Mouse (Mus musculus) MEL (cell line): Measurements from ENCODE around the gene Cdc123. TPM values are rescaled to one million over a fixed set of nuclear protein-coding genes. Genes with fewer than 3 reads are reported as not detected.

Experiments
- DNase-seq: peaks from one replicate; pipeline ENCODE4 v3.0.0; 2011; ENCODE audit warnings: low read depth, low spot score
- H3K27ac ChIP-seq: 2 replicates; pipeline ENCODE4 v1.5.1; 2012; ENCODE audit warnings: low read depth, mild to moderate bottlenecking, control low read depth, low read length, moderate library complexity; ENCODE audit not compliant: control insufficient read depth
- H3K27me3 ChIP-seq, 2 experiments: fragments of 150-350 bp in 1 of 2; sonication (generic) in 1 of 2; 2 replicates each; pipeline ENCODE4 v1.6.1; 2012; ENCODE audit warnings: low read length in 2 of 2, mild to moderate bottlenecking in 2 of 2, improper control_type of control experiment in 1 of 2, moderate library complexity in 1 of 2; ENCODE audit not compliant: insufficient read depth in 2 of 2, control insufficient read depth in 1 of 2
- H3K36me3 ChIP-seq, 2 experiments: 2 replicates each; pipeline ENCODE4 v1.6.1; 2012 to 2014; ENCODE audit warnings: low read length in 2 of 2, improper control_type of control experiment in 1 of 2, inconsistent platforms in 1 of 2, mild to moderate bottlenecking in 1 of 2; ENCODE audit not compliant: insufficient read depth in 2 of 2, control insufficient read depth in 1 of 2
- H3K4me1 ChIP-seq, 2 experiments: fragments of 150-350 bp in 1 of 2; sonication (generic) in 1 of 2; 2 replicates each; pipeline ENCODE4 v1.6.1; 2012; ENCODE audit warnings: low read length in 2 of 2, improper control_type of control experiment in 1 of 2, mild to moderate bottlenecking in 1 of 2; ENCODE audit not compliant: insufficient read depth in 2 of 2, control insufficient read depth in 1 of 2
- H3K4me3 ChIP-seq, 2 experiments: fragments of 150-350 bp in 1 of 2; sonication (generic) in 1 of 2; 2 replicates each; pipeline ENCODE4 v1.5.1; 2012; ENCODE audit warnings: low read depth in 2 of 2, low read length in 2 of 2, mild to moderate bottlenecking in 2 of 2, moderate library complexity in 2 of 2, control low read depth in 1 of 2, improper control_type of control experiment in 1 of 2; ENCODE audit not compliant: control insufficient read depth in 1 of 2, insufficient read depth in 1 of 2
- H3K79me2 ChIP-seq: 2 replicates; pipeline ENCODE4 v1.6.1; 2012; ENCODE audit warnings: mild to moderate bottlenecking, low read length, moderate library complexity; ENCODE audit not compliant: control insufficient read depth, poor library complexity, insufficient read depth
- H3K9ac ChIP-seq: 2 replicates; pipeline ENCODE4 v1.6.1; 2012; ENCODE audit warnings: low read depth, mild to moderate bottlenecking, control low read depth, low read length, moderate library complexity; ENCODE audit not compliant: control insufficient read depth, poor library complexity, severe bottlenecking
- H3K9me3 ChIP-seq: fragments of 150-350 bp; sonication (generic); replicated peaks from 2 replicates; pipeline ENCODE4 v1.6.1; 2012; ENCODE audit warnings: mild to moderate bottlenecking, low read length, improper control_type of control experiment, moderate library complexity; ENCODE audit not compliant: insufficient read depth
- BHLHE40 ChIP-seq: IDR thresholded peaks from 2 replicates; pipeline ENCODE4 v1.6.1; 2012; ENCODE audit warnings: low read depth, mild to moderate bottlenecking, inconsistent platforms, low read length, improper control_type of control experiment, borderline replicate concordance
- CHD1 ChIP-seq: IDR thresholded peaks from 2 replicates; pipeline ENCODE4 v1.6.1; 2012; ENCODE audit warnings: low read depth, mild to moderate bottlenecking, inconsistent platforms, low read length, improper control_type of control experiment
- CHD2 ChIP-seq: IDR thresholded peaks from 2 replicates; pipeline ENCODE4 v1.6.1; 2011; ENCODE audit warnings: low read length, improper control_type of control experiment
- CTCF ChIP-seq, 3 experiments: IDR thresholded peaks in 2 of 3; conservative IDR thresholded peaks in 1 of 3; 2 replicates each; pipeline ENCODE4 v1.5.1; 2011 to 2012; ENCODE audit warnings: low read length in 3 of 3, low read depth in 2 of 3, mild to moderate bottlenecking in 2 of 3, improper control_type of control experiment in 1 of 3, inconsistent platforms in 1 of 3, mixed read lengths in 1 of 3, moderate library complexity in 1 of 3; ENCODE audit not compliant: control insufficient read depth in 1 of 3, insufficient read depth in 1 of 3, poor library complexity in 1 of 3, severe bottlenecking in 1 of 3
- E2F4 ChIP-seq: IDR thresholded peaks from 2 replicates; pipeline ENCODE4 v1.6.1; 2011; ENCODE audit warnings: low read depth, low read length, improper control_type of control experiment, borderline replicate concordance
- ELF1 ChIP-seq: IDR thresholded peaks from 2 replicates; pipeline ENCODE4 v1.6.1; 2014; ENCODE audit warnings: low read depth, mild to moderate bottlenecking, inconsistent platforms, low read length, improper control_type of control experiment, moderate library complexity
- EP300 ChIP-seq, 2 experiments: IDR thresholded peaks; 2 replicates each; pipeline ENCODE4 v1.6.1; 2011; ENCODE audit warnings: improper control_type of control experiment in 2 of 2, low read length in 2 of 2, low read depth in 1 of 2, mild to moderate bottlenecking in 1 of 2
- ETS1 ChIP-seq: IDR thresholded peaks from 2 replicates; pipeline ENCODE4 v1.6.1; 2012; ENCODE audit warnings: low read depth, mild to moderate bottlenecking, inconsistent platforms, low read length, improper control_type of control experiment, moderate library complexity
- GATA1 ChIP-seq: IDR thresholded peaks from 2 replicates; pipeline ENCODE4 v1.6.1; 2011; ENCODE audit warnings: low read depth, low read length, improper control_type of control experiment
- HCFC1 ChIP-seq: IDR thresholded peaks from 2 replicates; pipeline ENCODE4 v1.6.1; 2012; ENCODE audit warnings: low read depth, mild to moderate bottlenecking, inconsistent platforms, low read length, improper control_type of control experiment, moderate library complexity
- JUND ChIP-seq: IDR thresholded peaks from 2 replicates; pipeline ENCODE4 v1.6.1; 2011; ENCODE audit warnings: low read depth, mild to moderate bottlenecking, improper control_type of control experiment, low read length
- MAFK ChIP-seq: IDR thresholded peaks from 2 replicates; pipeline ENCODE4 v1.6.1; 2011; ENCODE audit warnings: low read depth, mild to moderate bottlenecking, low read length, improper control_type of control experiment, borderline replicate concordance
- MAX ChIP-seq: IDR thresholded peaks from 2 replicates; pipeline ENCODE4 v1.6.1; 2011; ENCODE audit warnings: low read length, improper control_type of control experiment
- MXI1 ChIP-seq: IDR thresholded peaks from 2 replicates; pipeline ENCODE4 v1.6.1; 2011; ENCODE audit warnings: mild to moderate bottlenecking, low read depth, low read length, improper control_type of control experiment
- MYB ChIP-seq: IDR thresholded peaks from 2 replicates; pipeline ENCODE4 v1.6.1; 2011; ENCODE audit warnings: mild to moderate bottlenecking, low read depth, low read length, improper control_type of control experiment
- NRF1 ChIP-seq: IDR thresholded peaks from 2 replicates; pipeline ENCODE4 v1.6.1; 2014; ENCODE audit warnings: low read depth, mild to moderate bottlenecking, inconsistent platforms, low read length, improper control_type of control experiment, moderate library complexity; ENCODE audit not compliant: poor library complexity, insufficient read depth, severe bottlenecking
- POLR2AphosphoS2 ChIP-seq: IDR thresholded peaks from 2 replicates; pipeline ENCODE4 v1.6.1; 2011; ENCODE audit warnings: low read length, improper control_type of control experiment
- POLR2AphosphoS5 ChIP-seq: IDR thresholded peaks from 2 replicates; pipeline ENCODE4 v1.6.1; 2012; ENCODE audit warnings: low read depth, borderline replicate concordance, mild to moderate bottlenecking, inconsistent platforms, low read length, moderate library complexity, mixed read lengths
- RAD21 ChIP-seq: IDR thresholded peaks from 2 replicates; pipeline ENCODE4 v1.6.1; 2011; ENCODE audit warnings: mild to moderate bottlenecking, low read depth, low read length, improper control_type of control experiment
- RCOR1 ChIP-seq: IDR thresholded peaks from 2 replicates; pipeline ENCODE4 v1.6.1; 2012; ENCODE audit warnings: low read depth, mild to moderate bottlenecking, inconsistent platforms, low read length, improper control_type of control experiment
- SIN3A ChIP-seq: IDR thresholded peaks from 2 replicates; pipeline ENCODE4 v1.6.1; 2012; ENCODE audit warnings: low read length, improper control_type of control experiment, inconsistent platforms
- TAL1 ChIP-seq: IDR thresholded peaks from 2 replicates; pipeline ENCODE4 v1.6.1; 2012; ENCODE audit warnings: mild to moderate bottlenecking, inconsistent platforms, low read length, moderate library complexity, mixed read lengths
- TBP ChIP-seq: IDR thresholded peaks from 2 replicates; pipeline ENCODE4 v1.8.0; 2011; ENCODE audit warnings: low read depth, low read length, improper control_type of control experiment
- TCF12 ChIP-seq: IDR thresholded peaks from 2 replicates; pipeline ENCODE4 v1.6.1; 2014; ENCODE audit warnings: low read depth, mild to moderate bottlenecking, inconsistent platforms, low read length, improper control_type of control experiment, moderate library complexity
- UBTF ChIP-seq: IDR thresholded peaks from 2 replicates; pipeline ENCODE4 v1.6.1; 2012; ENCODE audit warnings: low read depth, mild to moderate bottlenecking, inconsistent platforms, low read length, improper control_type of control experiment, moderate library complexity, borderline replicate concordance; ENCODE audit not compliant: insufficient read depth
- USF1 ChIP-seq: IDR thresholded peaks from 2 replicates; pipeline ENCODE4 v1.6.1; 2014; ENCODE audit warnings: low read depth, mild to moderate bottlenecking, inconsistent platforms, low read length, improper control_type of control experiment, moderate library complexity
- ZC3H11A ChIP-seq: IDR thresholded peaks from 2 replicates; pipeline ENCODE4 v1.6.1; 2012; ENCODE audit warnings: low read depth, mild to moderate bottlenecking, inconsistent platforms, low read length, improper control_type of control experiment
- ZKSCAN1 ChIP-seq: IDR thresholded peaks from 2 replicates; pipeline ENCODE4 v1.6.1; 2012; ENCODE audit warnings: low read depth, mild to moderate bottlenecking, inconsistent platforms, low read length, improper control_type of control experiment, moderate library complexity
- ZNF384 ChIP-seq: IDR thresholded peaks from 2 replicates; pipeline ENCODE4 v1.6.1; 2012; ENCODE audit warnings: low read depth, mild to moderate bottlenecking, inconsistent platforms, low read length, improper control_type of control experiment
- polyA plus RNA-seq, 2 experiments: library from polyadenylated mRNA; stranded (reverse) in 1 of 2; unstranded in 1 of 2; fragments of >175 nt in 1 of 2; fragments of >200 nt in 1 of 2; gene quantifications; 2 replicates each; pipeline versions ENCODE4 v1.2.1 to v1.2.4; 2012; ENCODE audit warnings: low replicate concordance in 2 of 2, low read depth in 1 of 2; ENCODE audit not compliant: insufficient read length in 2 of 2, insufficient read depth in 1 of 2, missing spikeins in 1 of 2
- total RNA-seq: library from RNA; depleted of rRNA; stranded (reverse); fragments of 300-350 nt; gene quantifications from 2 replicates; pipeline ENCODE4 v1.2.3, GENCODE M21; 2012

The Cdc123 gene
- total and polyA plus RNA-seq, 3 experiments: 190 to 770 (median 338) TPM

DNA sequence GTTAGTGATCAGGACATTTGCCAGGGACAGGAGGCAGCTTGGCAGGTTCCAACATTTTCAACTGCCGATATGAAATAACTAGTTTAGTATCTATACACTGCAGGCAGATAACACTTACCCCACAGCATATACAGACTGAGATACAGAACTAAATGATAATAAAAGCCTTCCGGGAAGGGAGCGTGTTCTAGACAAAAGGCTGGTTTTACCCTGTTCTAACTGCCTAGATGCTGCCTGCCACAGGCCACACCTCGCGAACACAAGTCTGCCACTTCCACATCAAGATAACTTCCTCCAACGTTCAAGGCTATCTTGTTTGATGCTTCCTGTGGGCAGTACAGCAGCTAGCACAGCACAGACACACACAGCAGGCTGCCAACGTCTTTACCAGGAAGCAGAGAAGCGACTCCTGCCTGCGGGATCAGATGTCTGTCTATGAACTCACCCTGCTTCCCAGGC, 43.8 kb downstream of the Cdc123 start (continued):
- no peak for TF ChIP-seq CTCF (IDR thresholded peaks at IDR 0.05 in 2 of 3, conservative IDR thresholded peaks at IDR 0.05 in 1 of 3; ENCODE audit: control insufficient read depth in 1 of 3, insufficient read depth in 1 of 3, low read depth in 2 of 3, low read length in 3 of 3, poor library complexity in 1 of 3, severe bottlenecking in 1 of 3)
- TF ChIP-seq MAX: no peak; the same call in 1 of the 2 replicates
- peak; percentile 63 for TF ChIP-seq BHLHE40
- TF ChIP-seq ZKSCAN1: no peak
- TF ChIP-seq CHD1: no peak
- TF ChIP-seq TCF12: peak; percentile 92
- no peak for TF ChIP-seq JUND
- peak; percentile 77 for TF ChIP-seq SIN3A
- TF ChIP-seq CHD2: no peak
- peak; percentile 53 for TF ChIP-seq TAL1
- TF ChIP-seq EP300 (IDR thresholded peaks at IDR 0.05; ENCODE audit: low read depth in 1 of 2, low read length in 2 of 2): peak; percentile 95 to 97
- TF ChIP-seq RAD21: no peak; the same call in 1 of the 2 replicates
- no peak for TF ChIP-seq ZNF384
- no peak for TF ChIP-seq E2F4
- peak; percentile 93 for TF ChIP-seq ETS1
- peak; percentile 99 for TF ChIP-seq GATA1
- TF ChIP-seq RCOR1: peak; percentile 75
- no peak for TF ChIP-seq POLR2AphosphoS2
- TF ChIP-seq TBP: peak; percentile 80
- TF ChIP-seq NRF1: no peak

GRCm38 (mm10) chr2:5797816-5798672, 46.9 kb downstream of the Cdc123 start:
- H3K36me3 ChIP-seq: peaks cover 0 to 25% of the 10 kb centered on the region in 2 experiments

More at GRCm38 (mm10) chr2:5797816-5798672, 46.9 kb downstream of the Cdc123 start:
- Histone ChIP-seq H3K4me3 (no peak overlapping the region), H3K79me2 (no peaks in the 10 kb centered on the region), H3K27ac (no peak overlapping the region), H3K9ac (no peak overlapping the region), H3K4me1 (peaks cover 11 to 22% of the 10 kb centered on the region in 2 experiments), H3K9me3 (no peaks in the 10 kb centered on the region), H3K27me3 (no peaks in the 10 kb centered on the region)
- no peak for DNase-seq
- TF ChIP-seq USF1 (no peak), SIN3A (no peak), ELF1 (no peak), TAL1 (no peak), UBTF (no peak), HCFC1 (no peak), ZC3H11A (no peak), CTCF (IDR thresholded peaks at IDR 0.05 in 2 of 3, conservative IDR thresholded peaks at IDR 0.05 in 1 of 3; ENCODE audit: control insufficient read depth in 1 of 3, insufficient read depth in 1 of 3, low read depth in 2 of 3, low read length in 3 of 3, poor library complexity in 1 of 3, severe bottlenecking in 1 of 3) (no peak), MYB (no peak), GATA1 (no peak), BHLHE40 (no peak), POLR2AphosphoS5 (no peak), MXI1 (no peak), MAFK (no peak), RAD21 (no peak), MAX (no peak)
